Mouse (Mus musculus): Measurements from ENCODE around the gene Kdm5b. TPM values are rescaled to one million over a fixed set of nuclear protein-coding genes. Genes with fewer than 3 reads are reported as not detected.

Gene Kdm5b
- polyA plus RNA-seq, 1 experiment from 2014 or later, result 39.9 TPM

DNA sequence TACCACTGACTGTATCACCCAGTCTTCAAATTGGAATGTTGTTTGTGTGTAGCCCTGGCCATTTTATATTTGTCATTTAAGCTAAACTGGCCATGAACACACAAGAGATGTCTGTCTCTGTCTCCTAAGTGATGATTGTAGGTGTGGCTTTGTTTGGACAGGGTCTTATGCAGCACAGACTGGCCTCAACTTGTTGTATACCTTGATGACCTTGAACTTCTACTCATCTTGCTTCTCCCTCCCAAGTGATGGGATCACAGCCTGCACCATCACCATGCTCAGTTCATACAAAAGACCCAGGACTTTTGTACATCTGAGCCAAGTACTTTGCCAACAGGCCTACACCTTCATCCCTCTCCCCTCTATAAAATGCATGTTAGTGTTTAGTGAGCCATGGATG is 29.7 kb downstream of the Kdm5b start:
- H3K36me3 ChIP-seq, result peaks cover 40% of the 10 kb centered on the region
- no peaks in the 10 kb centered on the region for H3K4me1 ChIP-seq (replicated peaks)
- ATAC-seq (ENCODE audit: insufficient number of reproducible peaks, low FRiP score), result no peak
- no peak overlapping the region for H3K9ac ChIP-seq
- H3K4me2 ChIP-seq, result no peak overlapping the region
- no peak overlapping the region for H3K27ac ChIP-seq (ENCODE audit: poor library complexity, severe bottlenecking)
- H3K9me3 ChIP-seq (replicated peaks), result no peaks in the 10 kb centered on the region
- no peak overlapping the region for H3K4me3 ChIP-seq
- H3K27me3 ChIP-seq (replicated peaks), result no peaks in the 10 kb centered on the region

GRCm38 (mm10) chr1:134591773-134592172 is 31.8 kb downstream of the Kdm5b start:
- Histone ChIP-seq H3K27ac (ENCODE audit: poor library complexity, severe bottlenecking) (no peak overlapping the region), H3K9ac (no peak overlapping the region), H3K4me2 (no peak overlapping the region), H3K27me3 (replicated peaks) (no peaks in the 10 kb centered on the region), H3K36me3 (peaks cover 43% of the 10 kb centered on the region), H3K9me3 (replicated peaks) (no peaks in the 10 kb centered on the region), H3K4me3 (no peak overlapping the region), H3K4me1 (replicated peaks) (no peaks in the 10 kb centered on the region)
- ATAC-seq (ENCODE audit: insufficient number of reproducible peaks, low FRiP score), result no peak
- 93% methylated on average over 2 of the region's 2 CpGs for WGBS

DNA sequence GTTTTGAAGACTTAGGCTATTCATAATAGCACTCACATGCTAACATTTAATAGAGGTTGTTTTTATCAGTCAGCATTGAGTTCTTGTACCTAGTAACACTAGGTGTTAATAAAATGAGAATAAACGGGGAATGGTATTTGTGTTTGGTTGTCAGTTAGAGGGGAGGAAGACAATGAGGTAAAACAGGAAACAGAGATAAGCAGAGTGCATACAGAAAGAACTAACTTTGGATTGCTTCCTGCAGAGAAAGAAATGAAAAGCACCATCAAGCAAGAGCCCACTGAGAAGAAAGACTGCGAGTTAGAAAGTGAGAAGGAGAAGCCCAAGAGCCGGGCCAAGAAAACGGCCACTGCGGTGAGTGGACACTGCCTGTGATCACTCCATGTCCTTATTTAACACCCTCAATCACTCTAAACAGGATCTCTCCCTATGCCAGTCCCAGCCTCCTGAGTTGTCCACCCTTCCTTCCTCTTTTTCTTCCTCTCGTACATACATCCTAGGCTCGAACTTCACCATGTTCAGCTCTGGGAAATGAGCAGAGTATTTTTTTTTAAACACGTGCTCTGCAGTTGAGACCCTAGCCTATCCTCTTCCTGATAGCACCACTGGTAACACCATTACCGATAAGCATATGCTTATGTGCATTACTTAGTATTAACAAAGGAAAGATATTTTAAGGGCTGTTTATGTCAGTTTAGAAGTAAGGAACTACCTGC is 37.5 kb downstream of the Kdm5b start:
- no peaks in the 10 kb centered on the region for H3K4me1 ChIP-seq (replicated peaks)
- H3K4me2 ChIP-seq, result no peak overlapping the region
- ATAC-seq (ENCODE audit: insufficient number of reproducible peaks, low FRiP score), result no peak
- no peak overlapping the region for H3K27ac ChIP-seq (ENCODE audit: poor library complexity, severe bottlenecking)
- H3K27me3 ChIP-seq (replicated peaks), result no peaks in the 10 kb centered on the region
- no peak overlapping the region for H3K4me3 ChIP-seq
- WGBS, result 73% methylated on average over 9 of the region's 9 CpGs
- H3K9ac ChIP-seq, result no peak overlapping the region
- H3K9me3 ChIP-seq (replicated peaks), result no peaks in the 10 kb centered on the region
- H3K36me3 ChIP-seq, result peaks cover 69% of the 10 kb centered on the region

DNA sequence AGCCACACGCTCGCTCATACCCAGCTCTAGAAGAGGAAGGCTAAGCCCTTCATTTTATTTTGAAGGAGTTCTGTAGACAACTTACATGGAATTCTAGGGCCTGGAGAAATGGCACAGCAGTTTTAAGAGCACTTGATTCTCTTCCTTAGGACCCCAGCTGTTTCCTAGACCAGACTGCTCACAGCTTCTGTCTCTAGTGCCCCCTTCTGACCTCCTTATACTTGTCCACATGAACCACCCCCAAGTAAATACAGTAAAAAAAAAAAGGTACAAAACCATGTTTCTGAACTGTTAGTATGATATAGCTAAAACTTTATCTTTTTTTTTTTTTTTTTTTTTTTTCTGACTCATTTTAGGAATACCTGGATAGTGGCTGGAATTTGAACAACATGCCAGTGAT is 44.1 kb downstream of the Kdm5b start:
- Histone ChIP-seq H3K27me3 (replicated peaks) (no peaks in the 10 kb centered on the region), H3K27ac (ENCODE audit: poor library complexity, severe bottlenecking) (no peak overlapping the region), H3K4me1 (replicated peaks) (no peaks in the 10 kb centered on the region), H3K4me3 (no peak overlapping the region), H3K9ac (no peak overlapping the region), H3K9me3 (replicated peaks) (no peaks in the 10 kb centered on the region), H3K36me3 (peaks cover 70% of the 10 kb centered on the region), H3K4me2 (no peak overlapping the region)
- no peak for ATAC-seq (ENCODE audit: insufficient number of reproducible peaks, low FRiP score)
- WGBS, result 95% methylated on average over 2 of the region's 2 CpGs

DNA sequence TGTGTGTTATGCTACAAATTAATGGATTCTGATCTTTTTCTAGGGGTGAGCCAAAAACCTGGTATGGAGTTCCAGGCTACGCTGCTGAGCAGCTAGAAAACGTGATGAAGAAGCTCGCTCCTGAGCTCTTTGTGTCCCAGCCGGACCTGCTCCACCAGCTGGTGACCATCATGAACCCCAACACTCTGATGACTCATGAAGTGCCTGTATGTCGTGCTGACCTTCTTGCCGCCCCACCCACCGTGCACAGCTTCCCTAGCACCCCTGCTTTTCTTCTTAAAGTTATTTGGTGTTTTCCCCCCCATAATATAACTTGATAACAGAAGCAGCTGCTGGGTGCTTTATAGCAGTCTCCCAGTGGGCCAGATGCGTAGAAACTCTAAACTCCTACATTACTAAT is 45.7 kb downstream of the Kdm5b start:
- Histone ChIP-seq H3K36me3 (peaks cover 66% of the 10 kb centered on the region), H3K4me3 (no peak overlapping the region), H3K4me2 (no peak overlapping the region), H3K27ac (ENCODE audit: poor library complexity, severe bottlenecking) (no peak overlapping the region), H3K27me3 (replicated peaks) (no peaks in the 10 kb centered on the region), H3K4me1 (replicated peaks) (no peaks in the 10 kb centered on the region), H3K9me3 (replicated peaks) (no peaks in the 10 kb centered on the region), H3K9ac (no peak overlapping the region)
- WGBS, result 85% methylated on average over 8 of the region's 8 CpGs
- ATAC-seq (ENCODE audit: insufficient number of reproducible peaks, low FRiP score), result no peak

- Histone ChIP-seq H3K27ac (ENCODE audit: poor library complexity, severe bottlenecking) (no peak overlapping the region), H3K4me1 (replicated peaks) (no peaks in the 10 kb centered on the region), H3K9me3 (replicated peaks) (no peaks in the 10 kb centered on the region), H3K36me3 (peaks cover 65% of the 10 kb centered on the region), H3K9ac (no peak overlapping the region), H3K4me3 (no peak overlapping the region), H3K27me3 (replicated peaks) (no peaks in the 10 kb centered on the region), H3K4me2 (no peak overlapping the region)
- ATAC-seq (ENCODE audit: insufficient number of reproducible peaks, low FRiP score), result no peak
- WGBS, result 92% methylated on average over 2 of the region's 2 CpGs
Measured at GRCm38 (mm10) chr1:134606381-134606780, 46.4 kb downstream of the Kdm5b start.

DNA sequence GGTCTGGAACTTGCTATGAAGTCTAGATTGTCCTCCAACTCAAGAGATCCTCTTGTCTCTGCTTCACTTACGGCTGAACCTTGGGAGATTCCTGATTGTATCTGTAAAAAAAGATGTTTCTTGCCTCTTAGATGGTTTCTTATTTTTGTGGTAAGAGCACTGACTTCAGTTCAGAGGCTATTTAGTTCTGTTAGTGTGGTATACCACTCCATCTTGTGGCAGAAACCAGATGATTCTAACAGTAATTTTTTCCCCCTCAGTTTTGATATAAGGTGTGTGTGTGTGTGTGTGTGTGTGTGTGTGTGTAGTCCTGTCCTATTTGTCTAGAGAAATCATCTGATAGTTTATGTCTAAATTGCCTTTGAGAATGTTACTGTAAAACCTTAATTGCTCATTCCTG is 47.3 kb downstream of the Kdm5b start:
- 81% methylated on average over 1 of the region's 1 CpGs for WGBS
- H3K27me3 ChIP-seq (replicated peaks), result no peaks in the 10 kb centered on the region

DNA sequence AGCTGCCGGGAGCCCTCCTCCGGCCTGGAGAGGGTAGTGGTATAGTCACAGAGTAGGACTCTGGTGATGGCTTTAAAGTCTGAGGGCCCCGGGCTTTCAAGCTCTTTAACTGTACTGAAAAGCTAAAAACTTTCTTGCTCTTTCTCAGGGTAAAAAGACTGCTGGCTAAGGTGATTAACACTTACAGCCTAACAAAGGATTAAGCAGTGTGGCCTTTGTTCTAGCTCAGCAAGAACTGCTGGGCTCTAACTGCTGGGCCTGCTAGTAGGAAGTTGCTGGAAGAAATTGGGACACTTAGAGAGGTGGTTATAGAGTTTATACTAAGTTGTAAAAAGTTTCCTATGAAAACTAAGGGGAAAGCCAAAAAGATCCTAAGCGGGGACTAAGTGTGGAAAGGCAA is 49.2 kb downstream of the Kdm5b start:
- Histone ChIP-seq H3K27me3 (replicated peaks) (no peaks in the 10 kb centered on the region), H3K4me2 (no peak overlapping the region), H3K4me3 (no peak overlapping the region), H3K9ac (no peak overlapping the region), H3K27ac (ENCODE audit: poor library complexity, severe bottlenecking) (no peak overlapping the region), H3K9me3 (replicated peaks) (no peaks in the 10 kb centered on the region), H3K36me3 (peaks cover 69% of the 10 kb centered on the region), H3K4me1 (replicated peaks) (no peaks in the 10 kb centered on the region)
- 84% methylated on average over 4 of the region's 4 CpGs for WGBS
- no peak for ATAC-seq (ENCODE audit: insufficient number of reproducible peaks, low FRiP score)

More for the DNA sequence above, 47.3 kb downstream of the Kdm5b start:
- Histone ChIP-seq H3K36me3 (peaks cover 63% of the 10 kb centered on the region), H3K9ac (no peak overlapping the region), H3K9me3 (replicated peaks) (no peaks in the 10 kb centered on the region), H3K27ac (ENCODE audit: poor library complexity, severe bottlenecking) (no peak overlapping the region), H3K4me1 (replicated peaks) (no peaks in the 10 kb centered on the region), H3K4me2 (no peak overlapping the region), H3K4me3 (no peak overlapping the region)
- no peak for ATAC-seq (ENCODE audit: insufficient number of reproducible peaks, low FRiP score)

DNA sequence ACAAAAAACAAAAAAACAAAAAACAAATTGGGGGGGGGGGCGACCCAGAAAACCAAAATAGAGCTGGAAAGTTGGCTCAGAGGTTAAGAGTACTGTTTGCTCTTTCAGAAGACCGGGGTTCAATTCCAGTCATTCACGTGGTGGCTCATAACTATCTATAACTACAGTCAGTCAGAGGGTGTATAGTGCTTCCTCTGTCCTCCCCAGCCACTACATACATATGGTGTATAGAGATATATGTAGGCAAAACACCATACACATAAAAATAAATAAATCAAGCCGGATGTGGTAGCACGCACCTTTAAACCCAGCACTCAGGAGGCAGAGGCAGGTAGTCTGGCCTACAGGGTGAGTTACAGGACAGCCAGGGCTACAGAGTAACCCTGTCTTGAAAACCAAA is 54.6 kb downstream of the Kdm5b start:
- WGBS, result 94% methylated on average over 5 of the region's 5 CpGs
- Histone ChIP-seq H3K9ac (no peak overlapping the region), H3K4me2 (no peak overlapping the region), H3K27ac (ENCODE audit: poor library complexity, severe bottlenecking) (no peak overlapping the region), H3K27me3 (replicated peaks) (no peaks in the 10 kb centered on the region), H3K9me3 (replicated peaks) (no peaks in the 10 kb centered on the region), H3K4me1 (replicated peaks) (no peaks in the 10 kb centered on the region), H3K36me3 (peaks cover 65% of the 10 kb centered on the region), H3K4me3 (no peak overlapping the region)
- no peak for ATAC-seq (ENCODE audit: insufficient number of reproducible peaks, low FRiP score)

DNA sequence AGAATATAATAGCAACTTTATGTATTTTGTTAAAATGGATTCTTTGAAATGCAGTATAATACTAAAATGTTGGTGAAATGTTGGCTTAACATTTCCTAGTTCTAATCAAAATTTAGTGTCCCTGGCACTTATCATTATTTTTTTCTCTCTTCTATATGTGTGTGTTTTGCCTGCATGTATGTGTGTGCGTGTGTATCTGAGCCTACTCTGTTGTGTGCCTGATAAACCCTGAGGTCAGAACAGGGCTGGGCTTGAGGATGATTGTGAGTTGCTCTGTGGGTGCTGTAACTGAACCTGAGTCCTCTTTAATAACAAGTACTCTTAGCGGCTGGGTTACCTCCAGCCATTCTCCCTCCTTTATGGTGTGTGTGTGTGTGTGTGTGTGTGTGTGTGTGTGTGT is 55.0 kb downstream of the Kdm5b start:
- Histone ChIP-seq H3K4me1 (replicated peaks) (no peaks in the 10 kb centered on the region), H3K27me3 (replicated peaks) (no peaks in the 10 kb centered on the region), H3K36me3 (peaks cover 70% of the 10 kb centered on the region), H3K9ac (no peak overlapping the region), H3K4me2 (no peak overlapping the region), H3K4me3 (no peak overlapping the region), H3K27ac (ENCODE audit: poor library complexity, severe bottlenecking) (no peak overlapping the region), H3K9me3 (replicated peaks) (no peaks in the 10 kb centered on the region)
- WGBS, result 94% methylated on average over 2 of the region's 2 CpGs
- no peak for ATAC-seq (ENCODE audit: insufficient number of reproducible peaks, low FRiP score)

DNA sequence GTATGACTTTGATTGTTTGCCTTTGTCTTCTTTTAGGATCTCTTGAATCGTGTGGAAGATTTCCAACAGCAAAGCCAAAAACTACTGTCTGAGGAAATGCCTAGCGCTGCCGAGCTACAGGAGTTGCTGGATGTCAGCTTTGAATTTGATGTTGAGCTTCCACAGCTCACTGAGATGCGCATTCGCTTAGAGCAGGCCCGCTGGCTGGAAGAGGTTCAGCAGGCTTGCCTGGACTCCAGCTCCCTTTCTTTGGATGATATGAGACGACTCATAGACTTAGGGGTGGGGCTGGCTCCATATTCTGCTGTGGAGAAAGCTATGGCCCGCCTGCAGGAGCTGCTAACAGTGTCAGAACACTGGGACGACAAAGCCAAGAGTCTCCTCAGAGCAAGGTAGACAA is 57.7 kb downstream of the Kdm5b start:
- 77% methylated on average over 9 of the region's 9 CpGs for WGBS
- no peaks in the 10 kb centered on the region for H3K9me3 ChIP-seq (replicated peaks)
- H3K9ac ChIP-seq, result no peak overlapping the region
- H3K27ac ChIP-seq (ENCODE audit: poor library complexity, severe bottlenecking), result no peak overlapping the region
- no peak for ATAC-seq (ENCODE audit: insufficient number of reproducible peaks, low FRiP score)
- H3K27me3 ChIP-seq (replicated peaks), result no peaks in the 10 kb centered on the region
- H3K36me3 ChIP-seq, result peaks cover 79% of the 10 kb centered on the region
- H3K4me3 ChIP-seq, result no peak overlapping the region
- H3K4me1 ChIP-seq (replicated peaks), result no peaks in the 10 kb centered on the region
- H3K4me2 ChIP-seq, result no peak overlapping the region

- Histone ChIP-seq H3K4me3 (no peak overlapping the region), H3K9ac (no peak overlapping the region), H3K9me3 (replicated peaks) (no peaks in the 10 kb centered on the region), H3K4me1 (replicated peaks) (no peaks in the 10 kb centered on the region), H3K27me3 (replicated peaks) (no peaks in the 10 kb centered on the region), H3K27ac (ENCODE audit: poor library complexity, severe bottlenecking) (no peak overlapping the region), H3K4me2 (no peak overlapping the region), H3K36me3 (peaks cover 87% of the 10 kb centered on the region)
- 88% methylated on average over 4 of the region's 4 CpGs for WGBS
- ATAC-seq (ENCODE audit: insufficient number of reproducible peaks, low FRiP score), result no peak
Measured at GRCm38 (mm10) chr1:134625325-134625724, 65.4 kb downstream of the Kdm5b start.

All from heart, embryonic 12.5 days (tissue).